Comparison of ENCODE assay signal across 11 mouse cellular contexts in genomic region chr3:137415451-137416086, GRCm38 (mm10).
DNase-seq lines count a peak whose midpoint lies in the region; ATAC-seq and TF ChIP-seq lines count a peak whose summit lies in the region.
"Had no signal": no experiment of that assay in that cellular context is flagged by ENCODE, and none has a peak within 500 bp of the region (broad histone marks: within the 10 kb centered on the region; RNA-seq: fewer than 3 reads in every experiment).

No protein-coding gene starts in this region.

- no peak for TF ChIP-seq EP300 in stomach, postnatal 0 days (optimal IDR thresholded peaks at IDR 0.05)

- intact Hi-C loops in left cerebral cortex, adult 2 months (cut with DNase I), result loop anchor here (5.0 to 10.0 kb wide), 10 partner anchors 192 to 743 kb away; partner anchors contain the start of gene Ppp3ca

- H3K4me1 ChIP-seq in stomach, postnatal 0 days (replicated peaks; ENCODE audit: control insufficient read depth, insufficient read depth), result no peaks in the 10 kb centered on the region
- H3K4me1 ChIP-seq: stomach, embryonic 15.5 days had no signal

- 59% methylated on average over 5 of the region's 5 CpGs for WGBS in stomach, postnatal 0 days

- H3K27me3 ChIP-seq in stomach, postnatal 0 days (ENCODE audit: control insufficient read depth, insufficient read depth, low read length), result no peaks in the 10 kb centered on the region
- H3K27me3 ChIP-seq: embryonic facial prominence, embryonic 13.5 days; stomach, embryonic 15.5 days had no signal

- no peaks in the 10 kb centered on the region for H3K9me3 ChIP-seq in stomach, postnatal 0 days (ENCODE audit: control insufficient read depth, low read length)
- H3K9me3 ChIP-seq: embryonic facial prominence, embryonic 13.5 days; stomach, embryonic 15.5 days had no signal

- no peaks in the 10 kb centered on the region for H3K36me3 ChIP-seq in stomach, postnatal 0 days (ENCODE audit: control insufficient read depth, insufficient read depth, low read length)
- H3K36me3 ChIP-seq: embryonic facial prominence, embryonic 13.5 days; stomach, embryonic 15.5 days had no signal

- no peak overlapping the region for H3K4me3 ChIP-seq in left cerebral cortex, adult 2 months
- no peak overlapping the region for H3K4me3 ChIP-seq in stomach, postnatal 0 days (ENCODE audit: low read depth, low read length)
- H3K4me3 ChIP-seq: embryonic facial prominence, embryonic 13.5 days; stomach, embryonic 15.5 days had no signal

- H3K9ac ChIP-seq in stomach, postnatal 0 days (ENCODE audit: low read length), result no peak overlapping the region
- H3K9ac ChIP-seq: embryonic facial prominence, embryonic 13.5 days; stomach, embryonic 15.5 days had no signal

- peak overlapping the region; percentile 78 for H3K27ac ChIP-seq in left cerebral cortex, adult 2 months
- H3K27ac ChIP-seq in stomach, postnatal 0 days (replicated peaks), result no peak overlapping the region
- H3K27ac ChIP-seq: embryonic facial prominence, embryonic 13.5 days; macrophage; stomach, embryonic 15.5 days had no signal

- TF ChIP-seq CTCF in left cerebral cortex, adult 2 months (IDR thresholded peaks at IDR 0.05), result no peak
- no peak for TF ChIP-seq CTCF in stomach, postnatal 0 days (IDR thresholded peaks at IDR 0.05; ENCODE audit: low read depth)

- ATAC-seq in stomach, postnatal 0 days (ENCODE audit: low FRiP score, low TSS enrichment), result no peak

- H3K4me2 ChIP-seq in stomach, postnatal 0 days (replicated peaks; ENCODE audit: low read depth), result no peak overlapping the region
- H3K4me2 ChIP-seq: embryonic facial prominence, embryonic 13.5 days; stomach, embryonic 15.5 days had no signal

- peak; percentile 4 for DNase-seq in adrenal gland, postnatal 10 days
- no peak for DNase-seq in adrenal gland, postnatal 25 days
- DNase-seq in right cerebral cortex, adult 18-20 months, result peak; percentile 90
- DNase-seq in right cerebral cortex, postnatal 4 days, result no peak
- peak; percentile 62 to 75 for DNase-seq in left cerebral cortex, adult 2 months (ENCODE audit: extremely low spot score in 1 of 2, low spot score in 2 of 2)
- DNase-seq in thymus, postnatal 25 days, result no peak
- DNase-seq in B cell, adult 2 months, result no peak
- no peak for DNase-seq in stomach, postnatal 0 days (ENCODE audit: low spot score)

Comparison
In these comparisons a context has a peak if more than half of its experiments do, and no peak if none do; other contexts are left out.
1. DNase-seq: peak in adrenal gland, postnatal 10 days (single experiment), right cerebral cortex, adult 18-20 months (single experiment) and left cerebral cortex, adult 2 months (2 of 2); none in adrenal gland, postnatal 25 days (single experiment), right cerebral cortex, postnatal 4 days (single experiment), thymus, postnatal 25 days (single experiment), B cell, adult 2 months (0 of 2) and stomach, postnatal 0 days (single experiment).